Mouse (Mus musculus) midbrain, embryonic 14.5 days (tissue): ENCODE data around the gene Pard3b. TPM values are rescaled to one million over a fixed set of nuclear protein-coding genes. Genes with fewer than 3 reads are reported as not detected.

Experiments used
- ATAC-seq: fragments of 200-750 bp; cut with Nextera tagmentation; 2 replicates; pipeline ENCODE4 v1.8.0; 2017; ENCODE audit warnings: moderate number of reproducible peaks, moderate library complexity; ENCODE audit not compliant: low FRiP score, low TSS enrichment
- DNase-seq: peaks from one replicate; pipeline ENCODE4 v3.0.0-alpha.2; 2015
- H3K27ac ChIP-seq: fragments of 300-500 bp; sonication (generic); replicated peaks from 2 replicates; pipeline ENCODE4 v1.5.1; 2014; ENCODE audit warnings: mild to moderate bottlenecking, low read depth, low read length, moderate library complexity
- H3K27me3 ChIP-seq: fragments of 300-500 bp; sonication (generic); 2 replicates; pipeline ENCODE4 v1.6.1; 2014; ENCODE audit warnings: low read length, control low read depth, mixed read lengths; ENCODE audit not compliant: control insufficient read depth, insufficient read depth
- H3K36me3 ChIP-seq: fragments of 300-500 bp; sonication (generic); 2 replicates; pipeline ENCODE4 v1.6.1; 2014; ENCODE audit warnings: low read length, control low read depth; ENCODE audit not compliant: control insufficient read depth, insufficient read depth
- H3K4me1 ChIP-seq: fragments of 300-500 bp; sonication (generic); 2 replicates; pipeline ENCODE4 v1.6.1; 2014; ENCODE audit warnings: mild to moderate bottlenecking, antibody characterized with exemption, low read length, control low read depth; ENCODE audit not compliant: control insufficient read depth, insufficient read depth
- H3K4me2 ChIP-seq: fragments of 300-500 bp; sonication (generic); 2 replicates; pipeline ENCODE4 v1.6.1; 2014; ENCODE audit warnings: mild to moderate bottlenecking, low read length, moderate library complexity
- H3K4me3 ChIP-seq: fragments of 300-500 bp; sonication (generic); replicated peaks from 2 replicates; pipeline ENCODE4 v1.5.1; 2014; ENCODE audit warnings: low read depth, low read length
- H3K9ac ChIP-seq: fragments of 300-500 bp; sonication (generic); replicated peaks from 2 replicates; pipeline ENCODE4 v1.6.1; 2014; ENCODE audit warnings: mild to moderate bottlenecking, low read length, moderate library complexity
- H3K9me3 ChIP-seq: fragments of 300-500 bp; sonication (generic); 2 replicates; pipeline ENCODE4 v1.6.1; 2016; ENCODE audit warnings: low read length, control low read depth, mixed read lengths; ENCODE audit not compliant: control insufficient read depth
- WGBS: fragments of 180-500 bp; shearing (Covaris S2); extraction: QIAGEN DNeasy Blood & Tissue Kit; methylation state at CpG from one replicate; pipeline ENCODE4 v1.1.7; 2014; 5-methylcytosine and 5-hydroxymethylcytosine counted together
- polyA plus RNA-seq: library from polyadenylated mRNA; unstranded; fragments of >200 nt; fragmentation: Nextera tagmentation; extraction: Ambion mirVana; gene quantifications from 2 replicates; pipeline ENCODE4 v1.2.1, GENCODE M21; 2014

The Pard3b gene
- polyA plus RNA-seq, 1 experiment from 2014 or later = 7.8 TPM

DNA sequence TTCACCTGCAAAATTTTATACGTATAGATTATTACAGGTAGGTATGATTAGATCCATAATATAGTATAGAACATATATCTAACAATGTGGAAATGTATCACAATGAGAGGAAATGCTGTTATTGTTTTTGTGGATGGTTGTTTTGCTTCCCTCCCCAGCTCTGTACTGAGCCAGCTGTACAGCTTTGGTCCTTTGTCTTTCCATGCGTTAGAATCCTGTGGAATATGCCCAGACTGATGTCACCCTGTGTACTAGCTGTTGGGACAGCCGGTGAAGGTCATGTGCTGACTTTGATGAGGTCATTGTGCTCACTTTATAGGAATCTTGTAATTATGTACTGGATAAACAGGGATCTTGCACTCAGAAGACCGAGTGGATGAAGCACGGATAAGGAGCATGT lies 286.9 kb downstream of the Pard3b start:
- ATAC-seq (no peak), DNase-seq (no peak)
- Histone ChIP-seq H3K4me2 (no peak overlapping the region), H3K36me3 (no peaks in the 10 kb centered on the region), H3K9me3 (no peaks in the 10 kb centered on the region), H3K9ac (no peak overlapping the region), H3K27ac (no peak overlapping the region), H3K4me3 (no peak overlapping the region), H3K4me1 (no peaks in the 10 kb centered on the region), H3K27me3 (no peaks in the 10 kb centered on the region)
- 67% methylated on average over 5 of the region's 5 CpGs for WGBS

DNA sequence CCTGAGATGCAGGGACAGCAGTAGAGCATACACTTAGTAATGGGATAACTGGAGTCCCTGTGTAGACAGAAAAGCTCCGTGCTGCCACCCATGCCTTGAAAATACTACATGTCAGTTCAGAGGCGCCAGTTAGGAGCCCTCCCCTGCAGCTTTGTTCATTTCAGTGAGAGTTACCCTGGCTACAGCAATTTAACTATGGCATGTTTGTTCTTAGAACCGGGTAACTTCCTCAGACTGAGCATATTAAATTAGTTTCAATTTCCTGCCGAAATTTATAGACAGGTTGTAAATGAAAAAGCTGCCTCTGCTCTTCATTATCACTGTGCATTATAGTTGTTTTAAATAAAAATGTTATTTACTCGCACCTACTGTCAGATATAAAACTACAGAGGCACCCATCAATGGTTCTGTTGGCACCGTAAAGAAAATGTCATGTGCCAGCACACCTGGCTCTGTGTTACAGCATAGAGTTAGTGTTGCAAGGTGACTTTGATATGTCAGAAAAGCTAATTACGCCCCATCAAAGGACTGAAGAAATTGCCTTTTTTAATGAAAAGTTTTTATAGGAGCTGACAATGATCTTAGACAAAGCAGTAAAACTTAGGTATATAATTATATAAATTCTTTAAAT lies 289.6 kb downstream of the Pard3b start:
- Histone ChIP-seq H3K4me1 (no peaks in the 10 kb centered on the region), H3K4me2 (no peak overlapping the region), H3K27me3 (no peaks in the 10 kb centered on the region), H3K27ac (no peak overlapping the region), H3K4me3 (no peak overlapping the region), H3K9ac (no peak overlapping the region), H3K36me3 (no peaks in the 10 kb centered on the region), H3K9me3 (no peaks in the 10 kb centered on the region)
- ATAC-seq = no peak
- 41% methylated on average over 7 of the region's 7 CpGs for WGBS
- peak; percentile 45 for DNase-seq

DNA sequence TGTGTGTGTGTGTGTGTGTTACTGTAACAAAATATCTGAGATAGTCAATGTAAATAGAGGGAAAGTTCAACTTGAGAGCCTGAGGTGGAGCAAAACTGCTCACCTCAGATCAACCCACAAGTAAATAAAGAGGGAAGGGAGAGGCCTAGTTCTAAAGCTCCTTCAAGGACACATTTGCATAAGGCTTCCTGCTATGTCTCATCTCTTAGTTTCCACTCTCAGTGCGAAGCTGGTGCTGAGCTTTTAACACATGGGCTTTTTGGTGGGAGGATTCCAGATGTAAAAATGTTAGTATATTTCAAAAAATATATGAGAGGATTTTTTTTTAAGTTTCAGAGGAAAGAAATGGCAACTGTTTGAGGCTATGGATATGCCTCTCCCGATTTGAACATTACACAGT lies 294.9 kb downstream of the Pard3b start:
- no peak for ATAC-seq
- Histone ChIP-seq H3K9ac (no peak overlapping the region), H3K9me3 (no peaks in the 10 kb centered on the region)

DNA sequence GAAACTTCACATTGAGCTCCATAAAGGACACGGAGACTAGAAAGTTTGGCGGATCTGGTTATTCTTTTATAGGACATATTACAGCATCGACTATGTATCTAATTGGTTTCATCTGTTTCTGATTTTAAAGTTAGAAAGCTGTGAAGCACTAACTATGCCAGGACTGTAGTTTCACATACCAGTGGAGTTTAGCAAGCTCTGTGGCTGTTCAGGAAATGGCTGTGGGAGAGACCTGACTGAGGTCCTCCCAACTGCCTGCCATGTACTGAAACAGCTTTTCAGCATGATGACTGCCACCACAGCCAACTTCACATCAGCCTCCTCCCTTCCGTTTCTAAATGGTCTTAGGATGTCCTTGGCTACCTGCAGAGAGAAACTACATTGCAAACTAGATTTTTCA lies 296.1 kb downstream of the Pard3b start:
- no peaks in the 10 kb centered on the region for H3K36me3 ChIP-seq
- H3K4me1 ChIP-seq = no peaks in the 10 kb centered on the region
- H3K4me2 ChIP-seq = no peak overlapping the region
- no peak overlapping the region for H3K27ac ChIP-seq
- no peak for ATAC-seq
- H3K9ac ChIP-seq = no peak overlapping the region
- no peak for DNase-seq
- no peaks in the 10 kb centered on the region for H3K27me3 ChIP-seq
- 89% methylated on average over 4 of the region's 4 CpGs for WGBS
- no peaks in the 10 kb centered on the region for H3K9me3 ChIP-seq
- H3K4me3 ChIP-seq = no peak overlapping the region

More for the DNA sequence above, 294.9 kb downstream of the Pard3b start:
- no peaks in the 10 kb centered on the region for H3K36me3 ChIP-seq
- no peak overlapping the region for H3K27ac ChIP-seq
- H3K27me3 ChIP-seq = no peaks in the 10 kb centered on the region
- 76% methylated on average over 2 of the region's 2 CpGs for WGBS
- no peaks in the 10 kb centered on the region for H3K4me1 ChIP-seq
- no peak overlapping the region for H3K4me3 ChIP-seq
- no peak overlapping the region for H3K4me2 ChIP-seq
- DNase-seq = no peak

DNA sequence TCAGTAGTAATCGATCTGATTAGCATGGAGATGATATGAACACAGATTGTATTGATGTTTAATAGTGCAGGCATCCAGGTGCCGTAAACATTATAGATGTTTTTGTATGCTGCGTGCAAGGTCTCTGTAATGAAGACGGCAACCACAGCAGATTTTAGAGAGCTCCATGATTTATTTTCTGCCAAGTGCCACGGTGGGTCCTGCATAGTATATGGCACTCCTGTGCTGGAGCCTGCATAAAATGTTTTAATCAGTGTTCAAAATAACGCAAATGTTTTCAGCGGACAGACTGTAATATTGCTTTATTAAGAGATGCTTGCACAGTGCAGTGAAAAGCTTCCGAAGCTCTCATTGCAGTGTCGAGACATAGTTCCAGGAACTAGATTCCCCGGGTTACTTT lies 301.3 kb downstream of the Pard3b start:
- no peak overlapping the region for H3K4me3 ChIP-seq
- no peak overlapping the region for H3K9ac ChIP-seq
- ATAC-seq (no peak), DNase-seq (no peak)
- 89% methylated on average over 10 of the region's 10 CpGs for WGBS
- H3K27ac ChIP-seq = no peak overlapping the region
- peaks cover 4% of the 10 kb centered on the region for H3K9me3 ChIP-seq
- no peaks in the 10 kb centered on the region for H3K4me1 ChIP-seq
- H3K36me3 ChIP-seq = no peaks in the 10 kb centered on the region
- H3K27me3 ChIP-seq = no peaks in the 10 kb centered on the region
- no peak overlapping the region for H3K4me2 ChIP-seq

DNA sequence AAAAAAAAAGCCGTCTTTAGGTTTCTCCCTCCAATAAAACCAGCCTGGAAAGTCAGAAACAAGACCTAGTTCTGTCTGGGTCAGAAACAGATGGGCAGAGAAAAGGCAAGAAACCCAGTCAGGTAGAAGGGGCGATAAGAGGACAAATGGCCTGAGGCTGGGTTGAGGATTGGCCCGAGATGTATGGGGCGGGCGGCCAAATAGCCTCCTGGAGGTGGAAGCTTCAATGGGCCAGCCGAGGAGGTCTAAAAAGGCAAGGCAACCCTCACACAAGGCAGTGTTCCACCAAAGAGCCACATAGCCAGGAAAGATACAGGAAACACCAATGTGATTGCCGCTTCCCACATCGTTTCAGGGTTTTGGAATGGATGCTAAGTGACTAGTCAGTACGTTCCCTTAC lies 322.9 kb downstream of the Pard3b start:
- H3K36me3 ChIP-seq = no peaks in the 10 kb centered on the region
- DNase-seq (no peak), ATAC-seq (no peak)
- no peak overlapping the region for H3K27ac ChIP-seq
- 94% methylated on average over 9 of the region's 9 CpGs for WGBS
- H3K4me3 ChIP-seq = no peak overlapping the region
- H3K4me1 ChIP-seq = no peaks in the 10 kb centered on the region
- H3K4me2 ChIP-seq = no peak overlapping the region
- no peaks in the 10 kb centered on the region for H3K27me3 ChIP-seq
- H3K9me3 ChIP-seq = no peaks in the 10 kb centered on the region
- no peak overlapping the region for H3K9ac ChIP-seq

DNA sequence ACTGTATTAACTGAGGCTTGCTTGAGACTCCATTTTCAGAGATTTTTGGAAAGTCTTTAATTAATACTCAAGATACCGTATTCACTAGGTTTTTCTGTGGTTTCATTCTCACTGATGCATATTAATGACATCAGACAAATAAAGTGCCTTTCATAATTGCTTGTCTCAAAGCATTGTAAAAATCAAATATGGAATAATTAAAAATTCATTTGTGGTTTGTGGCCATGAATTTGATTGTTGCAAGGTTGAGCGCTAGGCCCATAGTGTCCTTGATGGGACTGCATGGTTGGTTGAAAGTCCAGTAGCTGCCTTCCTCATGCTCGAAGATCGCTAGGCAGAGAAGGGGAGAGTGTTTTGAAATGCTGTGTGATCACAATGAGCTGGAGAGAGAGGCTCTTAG lies 323.9 kb downstream of the Pard3b start:
- H3K27me3 ChIP-seq = no peaks in the 10 kb centered on the region
- H3K9ac ChIP-seq = no peak overlapping the region
- no peak for ATAC-seq
- no peaks in the 10 kb centered on the region for H3K36me3 ChIP-seq
- no peak overlapping the region for H3K4me3 ChIP-seq
- no peaks in the 10 kb centered on the region for H3K9me3 ChIP-seq
- no peak overlapping the region for H3K4me2 ChIP-seq
- DNase-seq = no peak
- 74% methylated on average over 4 of the region's 4 CpGs for WGBS
- peaks cover 4% of the 10 kb centered on the region; the same call in 1 of the 2 replicates for H3K4me1 ChIP-seq
- H3K27ac ChIP-seq = no peak overlapping the region

DNA sequence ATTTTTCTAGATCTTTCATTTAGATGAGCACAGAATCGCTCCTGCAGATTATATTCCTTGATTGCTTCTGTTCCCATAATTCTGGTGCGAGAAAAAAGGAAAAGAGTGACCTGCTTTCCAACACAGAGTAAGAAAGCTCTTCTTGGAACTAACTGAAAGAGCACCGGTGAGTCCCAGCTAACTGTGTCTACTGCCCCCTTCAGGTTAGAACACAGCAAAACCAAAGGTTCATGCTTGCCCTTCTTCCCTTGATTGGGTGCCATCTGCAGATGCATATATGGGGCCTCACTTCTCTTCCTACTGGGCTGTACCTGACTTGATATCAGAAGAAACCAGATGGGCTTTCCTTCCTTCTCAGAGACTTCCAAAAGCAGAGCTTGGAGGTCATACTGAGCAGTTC lies 328.5 kb downstream of the Pard3b start:
- DNase-seq (peak; percentile 34), ATAC-seq (no peak)
- Histone ChIP-seq H3K4me3 (no peak overlapping the region), H3K27me3 (no peaks in the 10 kb centered on the region), H3K36me3 (no peaks in the 10 kb centered on the region), H3K9ac (no peak overlapping the region), H3K27ac (peak overlapping the region; percentile 46; the same call in 1 of the 2 replicates), H3K9me3 (no peaks in the 10 kb centered on the region), H3K4me2 (no peak overlapping the region), H3K4me1 (peaks cover 8% of the 10 kb centered on the region; the same call in 1 of the 2 replicates)
- 73% methylated on average over 3 of the region's 3 CpGs for WGBS

DNA sequence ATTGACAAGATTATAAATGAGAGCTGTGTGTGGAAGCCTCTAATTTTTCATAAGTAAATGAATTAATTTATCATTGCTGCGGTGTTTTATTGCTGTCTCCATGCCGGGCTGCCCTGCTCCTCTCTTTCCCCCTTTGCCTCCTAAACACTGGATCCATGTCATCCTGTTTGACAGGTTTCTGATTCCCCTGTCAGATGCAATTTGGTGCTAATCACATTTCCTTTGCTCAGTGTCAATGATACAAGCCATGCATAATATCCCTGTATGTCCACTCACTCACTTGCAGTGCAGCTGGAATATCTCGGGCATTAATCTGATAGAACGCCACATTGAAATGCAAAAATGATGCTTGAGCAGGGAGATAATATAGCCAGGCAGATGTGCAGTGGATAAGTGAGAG lies 329.2 kb downstream of the Pard3b start:
- Histone ChIP-seq H3K9ac (no peak overlapping the region), H3K4me3 (no peak overlapping the region), H3K27me3 (no peaks in the 10 kb centered on the region), H3K27ac (peak overlapping the region; percentile 46; the same call in 1 of the 2 replicates), H3K9me3 (no peaks in the 10 kb centered on the region), H3K4me1 (peaks cover 8% of the 10 kb centered on the region; the same call in 1 of the 2 replicates), H3K4me2 (no peak overlapping the region), H3K36me3 (no peaks in the 10 kb centered on the region)
- DNase-seq (peak; percentile 41), ATAC-seq (no peak)
- WGBS = 24% methylated on average over 4 of the region's 4 CpGs
